Mouse (Mus musculus) embryonic facial prominence, embryonic 13.5 days (tissue): ENCODE measurements at regions not wholly inside any gene's neighbourhood (a gene's known extent, or its start where the extent isn't known, plus 50 kb on each side); places are given as distances from the start of the nearest gene placed in this dataset.

ENCODE experiments used
- ATAC-seq: fragments of 200-750 bp; cut with Nextera tagmentation; 2 replicates; pipeline ENCODE4 v1.8.0; 2017; ENCODE audit warnings: low read depth; ENCODE audit not compliant: insufficient number of reproducible peaks, insufficient read depth, low FRiP score, low TSS enrichment
- H3K27ac ChIP-seq: fragments of 300-500 bp; sonication (generic); 2 replicates; pipeline ENCODE4 v1.5.1; 2015; ENCODE audit warnings: moderate library complexity, mild to moderate bottlenecking, inconsistent platforms
- H3K27me3 ChIP-seq: fragments of 300-500 bp; sonication (generic); 2 replicates; pipeline ENCODE4 v1.6.1; 2015; ENCODE audit warnings: mild to moderate bottlenecking, inconsistent platforms
- H3K36me3 ChIP-seq: fragments of 300-500 bp; sonication (generic); 2 replicates; pipeline ENCODE4 v1.6.1; 2015; ENCODE audit warnings: mild to moderate bottlenecking, inconsistent platforms
- H3K4me1 ChIP-seq: fragments of 300-500 bp; sonication (generic); 2 replicates; pipeline ENCODE4 v1.6.1; 2015; ENCODE audit warnings: inconsistent platforms
- H3K4me2 ChIP-seq: fragments of 300-500 bp; sonication (generic); 2 replicates; pipeline ENCODE4 v1.6.1; 2015; ENCODE audit warnings: moderate library complexity, mild to moderate bottlenecking, inconsistent platforms
- H3K4me3 ChIP-seq: fragments of 300-500 bp; sonication (generic); 2 replicates; pipeline ENCODE4 v1.5.1; 2015; ENCODE audit warnings: mild to moderate bottlenecking, inconsistent platforms
- H3K9ac ChIP-seq: fragments of 300-500 bp; sonication (generic); 2 replicates; pipeline ENCODE4 v1.6.1; 2015; ENCODE audit warnings: mild to moderate bottlenecking, inconsistent platforms
- H3K9me3 ChIP-seq: fragments of 300-500 bp; sonication (generic); 2 replicates; pipeline ENCODE4 v1.6.1; 2016; ENCODE audit warnings: inconsistent platforms
- WGBS: fragments of 180-500 bp; shearing (Covaris S2); methylation state at CpG from one replicate; pipeline ENCODE4 v1.1.7; 2015; ENCODE audit warnings: mixed read lengths; 5-methylcytosine and 5-hydroxymethylcytosine counted together

DNA sequence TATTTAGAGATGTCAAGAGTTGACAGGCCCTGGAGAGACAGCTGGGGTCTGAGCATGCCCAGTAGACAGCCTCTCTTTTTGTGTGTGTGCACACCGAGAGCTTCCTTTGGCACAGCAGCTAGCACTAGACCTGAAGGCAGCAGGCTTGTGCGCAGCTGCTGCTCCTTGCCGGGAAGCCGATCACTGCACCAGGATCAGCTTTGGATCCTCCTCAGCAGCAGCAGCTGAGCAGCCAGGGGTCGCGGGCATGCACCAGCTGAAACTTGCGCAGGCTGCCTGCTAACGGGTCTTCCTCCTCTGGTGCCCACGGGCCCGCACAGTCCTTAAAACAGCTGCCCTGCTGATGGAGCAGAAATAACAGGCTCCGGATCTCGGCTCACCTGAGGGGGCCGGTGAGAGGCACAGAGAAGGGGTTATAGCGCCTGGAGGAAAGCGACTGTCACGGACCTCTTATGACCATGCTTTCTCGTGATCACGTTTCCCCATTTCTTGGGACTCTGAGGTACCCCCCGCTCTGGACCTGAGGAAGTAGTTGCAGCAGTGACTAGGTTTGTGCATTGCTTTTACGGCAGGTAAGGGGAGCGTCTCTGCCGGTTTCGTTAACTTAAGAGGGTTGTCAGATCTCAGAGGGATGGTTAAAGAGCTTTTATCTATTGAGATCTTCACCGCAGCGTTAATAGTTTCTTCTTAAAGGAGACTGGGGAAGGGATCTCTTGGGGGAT, 57.8 kb upstream of the Arhgap18 start:
- no peaks in the 10 kb centered on the region for H3K4me1 ChIP-seq
- H3K36me3 ChIP-seq, result no peaks in the 10 kb centered on the region
- ATAC-seq, result no peak; the same call in 1 of the 2 replicates
- 4% methylated on average over 25 of the region's 25 CpGs for WGBS
- H3K9me3 ChIP-seq, result no peaks in the 10 kb centered on the region
- H3K9ac ChIP-seq, result peak overlapping the region; percentile 69
- peaks cover 22% of the 10 kb centered on the region for H3K27me3 ChIP-seq
- H3K27ac ChIP-seq, result no peak overlapping the region
- H3K4me2 ChIP-seq, result peak overlapping the region; percentile 86
- H3K4me3 ChIP-seq, result peak overlapping the region; percentile 50
